Mouse (Mus musculus) thymus, postnatal 0 days (tissue): ENCODE measurements at regions not wholly inside any gene's neighbourhood (a gene's known extent, or its start where the extent isn't known, plus 50 kb on each side); places are given as distances from the start of the nearest gene placed in this dataset.
A peak's percentile ranks its signal among the peaks of the same experiment; 100 is the strongest.

ENCODE experiments used
- DNase-seq: peaks from one replicate; pipeline ENCODE4 v3.0.0-alpha.2; 2015; ENCODE audit warnings: low spot score

- DNase-seq: no peak
Measured at GRCm38 (mm10) chr6:117611965-117612364, 229.0 kb upstream of the Zfp637 start.

GRCm38 (mm10) chr6:117612421-117612820 is 228.6 kb upstream of the Zfp637 start:
- no peak for DNase-seq

GRCm38 (mm10) chr6:117613656-117614350 is 227.2 kb upstream of the Zfp637 start:
- no peak for DNase-seq

GRCm38 (mm10) chr6:117614386-117614785 is 226.6 kb upstream of the Zfp637 start:
- DNase-seq: no peak

DNA sequence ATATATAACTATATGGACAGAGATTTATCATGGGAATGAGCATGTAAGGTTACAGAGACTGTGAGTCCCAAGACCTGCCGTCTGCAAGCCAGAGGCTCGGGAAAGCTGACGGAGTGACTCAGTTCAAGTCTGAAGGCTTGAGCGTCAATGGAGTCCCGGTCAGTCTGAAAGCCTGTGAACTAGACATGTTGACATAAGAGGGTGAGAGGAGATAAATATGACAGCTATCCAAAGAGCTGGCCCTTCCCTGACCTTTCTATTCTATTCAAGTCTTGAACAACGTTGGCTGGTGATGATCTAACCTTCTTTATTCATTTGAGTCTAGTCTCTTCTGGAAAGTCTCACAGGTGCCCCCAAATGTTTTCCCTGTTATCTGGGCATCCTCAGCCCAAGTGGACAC is 223.8 kb upstream of the Zfp637 start:
- no peak for DNase-seq

DNA sequence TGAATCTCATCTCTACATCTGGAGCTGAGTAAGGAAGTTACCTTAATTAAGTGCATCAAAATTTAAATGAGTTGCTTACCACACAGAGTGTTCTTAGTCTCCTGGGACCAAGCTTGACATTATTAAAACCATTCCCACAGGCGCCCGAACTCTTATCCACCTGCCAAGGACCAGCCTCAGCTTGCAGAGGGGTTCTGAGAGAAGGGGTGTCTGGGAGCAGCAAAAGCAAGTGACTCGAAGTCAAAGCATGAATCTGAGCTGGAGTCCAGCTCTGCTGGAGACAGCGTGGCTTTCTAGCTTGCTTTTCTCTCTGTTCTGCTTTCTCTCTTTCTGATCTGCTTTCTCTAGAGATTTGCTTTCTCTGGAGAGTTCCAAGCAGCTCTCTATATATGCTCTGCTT is 223.0 kb upstream of the Zfp637 start:
- DNase-seq: no peak

- DNase-seq: no peak
Measured at GRCm38 (mm10) chr6:117619606-117620005, 221.4 kb upstream of the Zfp637 start.

DNA sequence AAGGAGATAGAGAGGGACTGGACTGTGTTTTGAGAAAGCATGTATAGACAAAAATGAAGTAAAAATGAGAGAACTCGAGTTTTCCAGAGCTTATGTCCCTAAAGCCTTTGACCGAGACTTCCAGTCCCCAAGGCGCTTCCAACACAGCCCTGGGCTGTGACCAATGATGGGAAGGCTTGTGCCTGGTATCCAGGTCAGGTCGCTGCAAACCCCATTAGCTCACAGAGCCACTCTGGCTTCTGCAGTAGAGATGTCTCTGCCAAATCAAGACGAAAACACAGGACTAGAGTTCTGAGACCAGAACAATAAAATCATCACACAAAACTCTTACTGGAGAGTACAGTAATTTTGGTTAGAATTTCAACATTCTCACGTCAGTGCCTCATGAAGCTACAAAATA is 218.5 kb upstream of the Zfp637 start:
- no peak for DNase-seq

DNA sequence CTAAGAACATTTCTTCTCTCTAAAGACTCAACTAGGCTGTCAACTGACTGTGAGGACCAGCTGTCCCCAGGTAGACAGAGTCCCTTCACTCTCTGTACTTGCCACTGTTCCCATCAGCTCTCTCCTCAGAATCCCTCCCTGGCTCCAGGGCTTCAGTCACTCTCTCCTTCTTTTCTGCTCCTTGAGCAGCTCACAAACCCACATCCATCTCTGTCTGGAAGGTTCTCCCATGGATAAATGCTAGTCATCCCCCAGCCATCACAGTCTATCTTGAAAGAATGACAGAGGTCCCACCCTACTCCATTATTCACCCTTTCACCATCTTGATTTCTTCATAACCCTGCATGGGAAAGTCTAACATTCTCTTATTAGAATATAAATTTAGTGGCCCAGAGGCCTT is 218.0 kb upstream of the Zfp637 start:
- no peak for DNase-seq

- no peak for DNase-seq
Measured at GRCm38 (mm10) chr6:117625716-117626115, 215.3 kb upstream of the Zfp637 start.

DNA sequence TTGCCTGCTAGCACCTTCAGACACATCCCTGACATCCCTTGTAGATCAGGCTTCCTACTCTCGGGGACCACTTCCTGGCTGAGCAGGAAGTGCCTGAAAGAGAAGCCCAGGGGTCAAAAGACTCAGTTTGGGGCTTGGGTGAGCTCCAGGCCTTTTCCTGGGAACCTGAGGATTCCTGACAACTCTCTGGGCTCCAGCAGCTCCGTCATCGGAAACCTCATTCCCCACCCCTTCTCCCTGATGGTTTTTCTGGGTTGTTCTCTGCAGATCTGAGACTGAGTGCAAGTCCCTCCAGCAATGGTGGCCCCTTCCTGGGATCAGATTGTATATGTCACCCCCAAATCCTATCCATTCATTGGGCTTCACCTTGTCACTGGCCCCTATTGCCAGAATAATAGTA is 213.5 kb upstream of the Zfp637 start:
- DNase-seq: no peak

DNA sequence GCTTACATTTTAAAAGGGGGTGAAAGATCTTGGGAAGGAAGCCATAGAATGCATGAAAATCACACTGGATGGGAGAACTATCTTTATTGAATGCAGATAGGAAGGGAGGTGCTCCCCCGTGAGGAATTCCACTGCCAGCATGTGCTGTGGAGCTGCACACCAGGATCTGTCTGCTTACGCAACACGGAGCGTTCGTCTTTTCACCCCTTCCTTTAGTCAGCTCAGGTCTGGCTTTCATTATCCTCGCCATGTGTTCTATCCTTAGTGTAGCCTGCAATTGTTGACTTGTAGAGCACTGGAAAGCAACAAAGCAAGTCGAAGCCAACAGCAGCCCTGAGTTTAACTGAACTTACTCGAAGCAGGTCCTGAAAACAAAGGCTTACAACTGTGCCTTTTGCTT is 194.4 kb upstream of the Zfp637 start:
- no peak for DNase-seq

- DNase-seq: no peak
Measured at GRCm38 (mm10) chr6:117650541-117650940, 190.4 kb upstream of the Zfp637 start.

GRCm38 (mm10) chr6:117651551-117651950 is 189.4 kb upstream of the Zfp637 start:
- no peak for DNase-seq

DNA sequence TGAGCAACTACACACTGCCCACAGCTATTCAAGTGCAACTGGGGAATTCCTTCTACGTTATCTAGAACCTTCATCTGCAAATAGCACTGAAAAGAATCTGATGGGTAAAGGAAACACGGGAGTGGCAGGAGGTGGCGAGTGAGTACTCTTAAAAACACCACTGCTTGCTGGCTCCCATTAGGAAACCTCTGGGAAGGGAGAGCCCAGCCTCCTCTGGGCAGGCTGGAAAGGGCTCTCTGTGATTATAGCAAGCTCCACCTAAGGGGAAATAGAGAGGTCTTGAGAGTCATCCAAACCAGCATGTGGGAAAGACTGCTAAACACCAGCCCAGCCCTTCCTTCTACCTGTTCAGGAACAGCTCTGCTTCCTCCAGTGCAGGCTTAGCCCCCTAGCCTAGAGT is 189.0 kb upstream of the Zfp637 start:
- DNase-seq: no peak

DNA sequence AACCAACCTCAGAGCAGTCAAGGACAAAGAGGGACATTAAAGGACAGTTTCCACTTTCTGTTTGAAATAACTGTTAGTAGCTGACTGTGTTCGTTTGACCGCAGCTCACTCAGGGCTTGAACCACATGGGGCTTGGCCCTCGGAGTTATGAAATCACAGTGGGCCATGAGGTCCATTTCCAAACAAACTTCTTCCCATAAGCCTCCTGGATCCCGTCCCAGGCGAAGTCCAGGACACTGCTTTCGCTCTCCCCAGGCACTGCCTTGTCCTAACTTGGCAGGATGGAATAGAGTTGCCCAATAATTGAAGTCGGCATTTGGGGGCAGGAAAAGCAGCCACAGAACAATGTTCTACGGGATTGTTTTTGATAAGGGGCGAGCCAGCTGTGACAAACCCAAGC is 188.1 kb upstream of the Zfp637 start:
- DNase-seq: no peak

DNA sequence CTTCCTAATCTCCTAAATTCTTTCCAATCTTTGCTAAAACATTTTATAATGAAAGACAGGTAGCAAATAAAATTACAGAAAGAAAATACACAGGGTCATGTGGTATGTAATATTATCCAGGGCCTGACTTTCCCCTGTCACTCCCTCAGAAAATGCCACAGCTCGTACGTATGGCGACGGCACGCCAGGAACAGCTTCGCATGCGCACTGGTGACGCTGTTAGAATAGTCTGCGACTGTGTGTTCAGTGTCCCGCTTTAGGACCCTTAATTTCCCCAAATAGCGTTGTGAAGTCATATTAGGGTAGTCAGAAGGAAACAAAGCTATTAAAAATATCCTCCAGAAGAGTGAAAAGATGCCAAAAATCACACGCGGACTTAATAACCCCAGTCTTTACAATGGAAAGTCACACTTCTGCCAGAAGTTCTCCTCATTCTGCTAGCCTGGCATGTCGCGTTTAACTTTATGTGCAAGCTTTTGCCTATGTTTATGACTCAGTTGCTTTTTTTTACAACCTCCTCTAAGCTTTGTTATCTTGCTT is 187.0 kb upstream of the Zfp637 start:
- no peak for DNase-seq

GRCm38 (mm10) chr6:117655986-117656385 is 185.0 kb upstream of the Zfp637 start:
- DNase-seq: no peak

- peak; percentile 8 for DNase-seq
Measured at GRCm38 (mm10) chr6:117660576-117660975, 180.4 kb upstream of the Zfp637 start.

GRCm38 (mm10) chr6:117662635-117663034 is 178.3 kb upstream of the Zfp637 start:
- no peak for DNase-seq

DNA sequence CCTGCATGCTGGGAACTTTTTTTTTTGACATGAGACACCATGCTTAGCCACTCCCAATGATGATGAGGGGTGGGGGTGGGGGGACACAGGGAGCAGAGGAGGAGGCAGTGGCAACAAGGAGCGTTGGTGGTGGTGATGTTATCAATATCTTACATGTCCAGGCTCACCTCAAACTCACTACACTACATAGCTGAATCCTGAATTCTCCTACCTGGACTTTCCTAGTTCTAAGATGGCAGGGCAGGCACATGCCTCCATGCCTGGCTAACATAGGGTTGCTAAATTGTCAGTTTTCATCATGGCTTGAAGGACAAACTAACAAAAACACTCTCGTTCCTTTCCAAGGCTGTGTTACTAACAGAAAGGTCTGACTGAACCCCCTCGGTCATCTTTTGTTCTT is 170.6 kb upstream of the Zfp637 start:
- DNase-seq: no peak

DNA sequence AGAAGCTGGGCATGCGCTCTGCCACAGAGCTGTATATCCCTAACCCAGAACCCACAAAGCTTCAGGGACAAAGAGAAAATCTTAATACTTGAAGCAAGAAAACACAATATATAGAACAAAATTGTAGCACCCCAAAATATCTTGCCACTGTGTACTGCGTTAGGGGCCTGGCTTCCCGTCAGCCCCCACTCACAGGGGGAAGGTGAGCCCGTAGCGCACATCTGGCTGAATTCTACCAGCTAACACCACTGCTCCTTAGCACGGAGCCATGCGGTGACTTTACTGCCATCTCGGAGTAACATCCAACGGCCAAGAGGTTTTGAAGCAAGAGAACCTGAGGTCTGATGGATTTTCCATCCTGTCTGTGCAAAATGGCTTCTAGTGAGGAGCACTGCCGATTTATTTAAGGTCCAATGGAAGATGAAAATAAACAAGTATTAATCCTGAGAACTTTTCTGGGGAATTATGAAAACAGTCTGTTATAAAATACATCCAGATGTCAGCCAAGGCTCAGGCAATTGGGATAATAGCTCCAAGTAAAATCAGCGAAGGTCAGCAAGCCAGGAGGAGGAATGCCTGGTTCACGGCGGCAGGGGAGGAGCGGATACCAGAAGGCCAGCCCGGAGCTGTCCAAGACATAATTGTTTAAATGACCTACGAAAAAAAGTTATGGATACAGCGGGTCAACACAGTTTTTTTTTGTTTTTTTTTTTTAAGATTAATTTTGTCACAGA is 170.0 kb upstream of the Zfp637 start:
- DNase-seq: no peak
